Mouse (Mus musculus): ENCODE measurements around the gene Mettl2. TPM values are rescaled to one million over a fixed set of nuclear protein-coding genes. Genes with fewer than 3 reads are reported as not detected.

The Mettl2 gene
- polyA plus RNA-seq, 1 experiment from 2014 or later = 43.2 TPM

GRCm38 (mm10) chr11:105158047-105158446 is 31.8 kb downstream of the Mettl2 start:
- Histone ChIP-seq H3K4me3 (no peak overlapping the region), H3K4me1 (replicated peaks) (peaks cover 15% of the 10 kb centered on the region), H3K36me3 (no peaks in the 10 kb centered on the region), H3K27me3 (ENCODE audit: insufficient read depth, poor library complexity, severe bottlenecking) (peaks cover 6% of the 10 kb centered on the region; the same call in 1 of the 2 replicates), H3K27ac (no peak overlapping the region), H3K9me3 (peaks cover 9% of the 10 kb centered on the region; the same call in 1 of the 2 replicates)
- no peak for DNase-seq (ENCODE audit: low spot score)

- H3K36me3 ChIP-seq = no peaks in the 10 kb centered on the region
- H3K27ac ChIP-seq = no peak overlapping the region
- 0 out of 2 replicates have a peak, but pooled peaks cover 3% of the 10 kb centered on the region for H3K4me1 ChIP-seq (replicated peaks)
- H3K27me3 ChIP-seq (ENCODE audit: insufficient read depth, poor library complexity, severe bottlenecking) = peaks cover 6% of the 10 kb centered on the region; the same call in 1 of the 2 replicates
- no peak overlapping the region for H3K4me3 ChIP-seq
- peaks cover 18% of the 10 kb centered on the region for H3K9me3 ChIP-seq
- 62% methylated on average over 6 of the region's 6 CpGs for WGBS
- DNase-seq (ENCODE audit: low spot score) = no peak
Measured at GRCm38 (mm10) chr11:105159673-105160360, 33.6 kb downstream of the Mettl2 start.

- Histone ChIP-seq H3K27me3 (ENCODE audit: insufficient read depth, poor library complexity, severe bottlenecking) (peaks cover 18% of the 10 kb centered on the region; the same call in 1 of the 2 replicates), H3K36me3 (0 out of 2 replicates have a peak, but pooled peaks cover 3% of the 10 kb centered on the region), H3K4me3 (no peak overlapping the region), H3K27ac (no peak overlapping the region), H3K4me1 (replicated peaks) (no peaks in the 10 kb centered on the region), H3K9me3 (peaks cover 34% of the 10 kb centered on the region)
- DNase-seq (ENCODE audit: low spot score) = no peak
- 92% methylated on average over 2 of the region's 2 CpGs for WGBS
Measured at GRCm38 (mm10) chr11:105161411-105161810, 35.2 kb downstream of the Mettl2 start.

- WGBS = 77% methylated on average over 69 of the region's 69 CpGs
- no peak for DNase-seq (ENCODE audit: low spot score)
- H3K4me3 ChIP-seq = no peak overlapping the region
- no peak overlapping the region for H3K27ac ChIP-seq
- peaks cover 12% of the 10 kb centered on the region; the same call in 1 of the 2 replicates for H3K27me3 ChIP-seq (ENCODE audit: insufficient read depth, poor library complexity, severe bottlenecking)
- no peaks in the 10 kb centered on the region for H3K4me1 ChIP-seq (replicated peaks)
- H3K9me3 ChIP-seq = peaks cover 37% of the 10 kb centered on the region
- 0 out of 2 replicates have a peak, but pooled peaks cover 3% of the 10 kb centered on the region for H3K36me3 ChIP-seq
Measured at GRCm38 (mm10) chr11:105164516-105165510, 38.6 kb downstream of the Mettl2 start.

GRCm38 (mm10) chr11:105166780-105167179 is 40.6 kb downstream of the Mettl2 start:
- 0 out of 2 replicates have a peak, but pooled peaks cover 3% of the 10 kb centered on the region for H3K36me3 ChIP-seq
- peaks cover 12% of the 10 kb centered on the region; the same call in 1 of the 2 replicates for H3K27me3 ChIP-seq (ENCODE audit: insufficient read depth, poor library complexity, severe bottlenecking)
- H3K4me1 ChIP-seq (replicated peaks) = no peaks in the 10 kb centered on the region
- H3K27ac ChIP-seq = no peak overlapping the region
- 89% methylated on average over 10 of the region's 10 CpGs for WGBS
- H3K4me3 ChIP-seq = no peak overlapping the region
- DNase-seq (ENCODE audit: low spot score) = no peak
- peaks cover 35% of the 10 kb centered on the region for H3K9me3 ChIP-seq

- H3K9me3 ChIP-seq = no peaks in the 10 kb centered on the region
- H3K4me3 ChIP-seq = peak within 1 kb of the TSS; percentile 97
- WGBS = 39% methylated on average over 2 of the region's 2 CpGs
- no peak within 1 kb of the TSS for H3K27ac ChIP-seq
- H3K4me1 ChIP-seq (replicated peaks) = peaks cover 29% of the 10 kb centered on the region
- DNase-seq (ENCODE audit: low spot score) = no peak
- H3K36me3 ChIP-seq = peaks cover 13% of the 10 kb centered on the region; the same call in 1 of the 2 replicates
- no peaks in the 10 kb centered on the region for H3K27me3 ChIP-seq (ENCODE audit: insufficient read depth, poor library complexity, severe bottlenecking)
Measured at GRCm38 (mm10) chr11:105178516-105178915, 52.3 kb downstream of the Mettl2 start, which contains the start of gene Tlk2. Tlk2 (plus strand) TSS chr11:105178807.

GRCm38 (mm10) chr11:105179523-105179922 is 53.3 kb downstream of the Mettl2 start:
- no peaks in the 10 kb centered on the region for H3K27me3 ChIP-seq (ENCODE audit: insufficient read depth, poor library complexity, severe bottlenecking)
- DNase-seq (ENCODE audit: low spot score) = no peak
- peaks cover 29% of the 10 kb centered on the region for H3K4me1 ChIP-seq (replicated peaks)
- H3K9me3 ChIP-seq = no peaks in the 10 kb centered on the region
- WGBS = 91% methylated on average over 4 of the region's 4 CpGs
- H3K36me3 ChIP-seq = peaks cover 21% of the 10 kb centered on the region
- H3K27ac ChIP-seq = 0 out of 2 replicates have a peak overlapping the region, but pooled peaks have one; percentile 99
- peak overlapping the region; percentile 97 for H3K4me3 ChIP-seq

- no peak for DNase-seq (ENCODE audit: low spot score)
- no peaks in the 10 kb centered on the region for H3K9me3 ChIP-seq
Measured at GRCm38 (mm10) chr11:105180471-105181091, 54.4 kb downstream of the Mettl2 start.

GRCm38 (mm10) chr11:105181126-105181637 is 55.0 kb downstream of the Mettl2 start:
- peak overlapping the region; percentile 99 for H3K27ac ChIP-seq
- WGBS = under 1% methylated on average over 60 of the region's 60 CpGs
- DNase-seq (ENCODE audit: low spot score) = peak; percentile 95

More at GRCm38 (mm10) chr11:105180471-105181091, 54.4 kb downstream of the Mettl2 start:
- H3K4me3 ChIP-seq = peak overlapping the region; percentile 97
- peaks cover 29% of the 10 kb centered on the region for H3K4me1 ChIP-seq (replicated peaks)
- peaks cover 32% of the 10 kb centered on the region for H3K36me3 ChIP-seq
- H3K27ac ChIP-seq = peak overlapping the region; percentile 99
- no peaks in the 10 kb centered on the region for H3K27me3 ChIP-seq (ENCODE audit: insufficient read depth, poor library complexity, severe bottlenecking)
- under 1% methylated on average over 35 of the region's 35 CpGs for WGBS

GRCm38 (mm10) chr11:105181689-105182460 is 55.6 kb downstream of the Mettl2 start:
- 2% methylated on average over 79 of the region's 89 CpGs for WGBS
- Histone ChIP-seq H3K36me3 (peaks cover 45% of the 10 kb centered on the region), H3K4me3 (peak overlapping the region; percentile 97), H3K4me1 (replicated peaks) (peaks cover 29% of the 10 kb centered on the region), H3K27ac (peak overlapping the region; percentile 99), H3K27me3 (ENCODE audit: insufficient read depth, poor library complexity, severe bottlenecking) (no peaks in the 10 kb centered on the region), H3K9me3 (no peaks in the 10 kb centered on the region)
- DNase-seq (ENCODE audit: low spot score) = peak; percentile 58

More at GRCm38 (mm10) chr11:105181126-105181637, 55.0 kb downstream of the Mettl2 start:
- Histone ChIP-seq H3K4me3 (peak overlapping the region; percentile 97), H3K9me3 (no peaks in the 10 kb centered on the region), H3K4me1 (replicated peaks) (peaks cover 29% of the 10 kb centered on the region), H3K36me3 (peaks cover 38% of the 10 kb centered on the region), H3K27me3 (ENCODE audit: insufficient read depth, poor library complexity, severe bottlenecking) (no peaks in the 10 kb centered on the region)

- H3K4me1 ChIP-seq (replicated peaks) = peaks cover 29% of the 10 kb centered on the region
- H3K36me3 ChIP-seq = peaks cover 50% of the 10 kb centered on the region
- H3K9me3 ChIP-seq = no peaks in the 10 kb centered on the region
- no peak for DNase-seq (ENCODE audit: low spot score)
- 11% methylated on average over 4 of the region's 4 CpGs for WGBS
- H3K4me3 ChIP-seq = peak overlapping the region; percentile 97
- peak overlapping the region; percentile 99 for H3K27ac ChIP-seq
- no peaks in the 10 kb centered on the region for H3K27me3 ChIP-seq (ENCODE audit: insufficient read depth, poor library complexity, severe bottlenecking)
Measured at GRCm38 (mm10) chr11:105182461-105182855, 56.2 kb downstream of the Mettl2 start.

Data from hindbrain, embryonic 10.5 days (tissue).